Mouse (Mus musculus) left cerebral cortex, postnatal 4 days (tissue): ENCODE measurements around the gene Map2k4. TPM values are rescaled to one million over a fixed set of nuclear protein-coding genes. Genes with fewer than 3 reads are reported as not detected.
A peak's percentile ranks its signal among the peaks of the same experiment; 100 is the strongest.

ENCODE experiments used
- DNase-seq: peaks from one replicate; pipeline ENCODE4 v3.0.0-alpha.2; 2022
- intact Hi-C: fragments of 180-260 bp; cut with DNase I; formaldehyde crosslinking; loops from one replicate; pipeline ENCODE4 v1.15.1; 2025
- total RNA-seq, 2 experiments: library from RNA; stranded (reverse); gene quantifications; 2 replicates each; pipeline ENCODE4 v1.2.3; 2021

Gene Map2k4
- 100 to 1,000 TPM; 147 to 159 TPM for total RNA-seq

GRCm38 (mm10) chr11:65788154-65788553 lies at the start of gene Map2k4:
TSS of gene Map2k4 (minus strand) at chr11:65788297.
- intact Hi-C loops = loop anchor here (10.0 kb wide), 1 partner anchor 93 kb away; no protein-coding TSS in a partner anchor
- peak; percentile 93 for DNase-seq

GRCm38 (mm10) chr11:65824556-65824955 lies 36.5 kb upstream of the Map2k4 start:
- DNase-seq = no peak
- intact Hi-C loops = loop anchor here (5.0 kb wide), 1 partner anchor 703 kb away; the partner anchor contains the start of gene Shisa6

- intact Hi-C loops = loop anchor here (2.0 to 5.0 kb wide), 2 partner anchors 706 to 1200 kb away; partner anchors contain the start of gene Shisa6
These were observed 32.8 kb upstream of the Map2k4 start for GRCm38 (mm10) chr11:65820877-65821276.

GRCm38 (mm10) chr11:65820280-65820679 lies 32.2 kb upstream of the Map2k4 start:
- intact Hi-C loops = loop anchor here (2.0 to 5.0 kb wide), 2 partner anchors 707 to 1201 kb away; partner anchors contain the start of gene Shisa6
- peak; percentile 18 for DNase-seq

More at GRCm38 (mm10) chr11:65820877-65821276, 32.8 kb upstream of the Map2k4 start:
- peak; percentile 82 for DNase-seq

GRCm38 (mm10) chr11:65818193-65818592 lies 30.1 kb upstream of the Map2k4 start:
- intact Hi-C loops = loop anchor here (5.0 kb wide), 1 partner anchor 1054 kb away; no protein-coding TSS in a partner anchor
- DNase-seq = no peak

GRCm38 (mm10) chr11:65816237-65816636 lies 28.1 kb upstream of the Map2k4 start:
- DNase-seq = no peak
- intact Hi-C loops = loop anchor here (5.0 kb wide), 1 partner anchor 1056 kb away; no protein-coding TSS in a partner anchor

GRCm38 (mm10) chr11:65814381-65814780 lies 26.3 kb upstream of the Map2k4 start:
- intact Hi-C loops = no loop called here
- DNase-seq = peak; percentile 41

- intact Hi-C loops = no loop called here
- DNase-seq = no peak
These were observed 24.0 kb upstream of the Map2k4 start for GRCm38 (mm10) chr11:65812088-65812487.

- no peak for DNase-seq
- intact Hi-C loops = no loop called here
These were observed 19.5 kb upstream of the Map2k4 start for GRCm38 (mm10) chr11:65807601-65808000.

GRCm38 (mm10) chr11:65806909-65807504 lies 18.9 kb upstream of the Map2k4 start, which contains the start of gene Zkscan6:
TSS of gene Zkscan6 (plus strand) at chr11:65807175.
- intact Hi-C loops = no loop called here
- peak; percentile 90 for DNase-seq

GRCm38 (mm10) chr11:65806321-65806904 lies 18.3 kb upstream of the Map2k4 start:
- intact Hi-C loops = no loop called here

GRCm38 (mm10) chr11:65801899-65802298 lies 13.8 kb upstream of the Map2k4 start:
- DNase-seq = peak; percentile 72
- intact Hi-C loops = no loop called here

More at GRCm38 (mm10) chr11:65806321-65806904, 18.3 kb upstream of the Map2k4 start:
- DNase-seq = no peak

- no peak for DNase-seq
- intact Hi-C loops = no loop called here
These were observed 7.8 kb upstream of the Map2k4 start for GRCm38 (mm10) chr11:65795896-65796295.

- no peak for DNase-seq
These were observed 6.5 kb upstream of the Map2k4 start for GRCm38 (mm10) chr11:65794428-65795219.

GRCm38 (mm10) chr11:65787421-65788151 lies 511 bp downstream of the Map2k4 start:
- DNase-seq = no peak
- intact Hi-C loops = loop anchor here (10.0 kb wide), 1 partner anchor 93 kb away; no protein-coding TSS in a partner anchor

More at GRCm38 (mm10) chr11:65794428-65795219, 6.5 kb upstream of the Map2k4 start:
- intact Hi-C loops = no loop called here

- intact Hi-C loops = loop anchor here (10.0 kb wide), 1 partner anchor 91 kb away; no protein-coding TSS in a partner anchor
- DNase-seq = no peak
These were observed 1.9 kb downstream of the Map2k4 start for GRCm38 (mm10) chr11:65786160-65786559.

GRCm38 (mm10) chr11:65781596-65781995 lies 6.5 kb downstream of the Map2k4 start:
- intact Hi-C loops = loop anchor here (10.0 kb wide), 1 partner anchor 87 kb away; no protein-coding TSS in a partner anchor
- DNase-seq = no peak

GRCm38 (mm10) chr11:65779578-65779977 lies 8.5 kb downstream of the Map2k4 start:
- intact Hi-C loops = no loop called here
- DNase-seq = no peak

GRCm38 (mm10) chr11:65779066-65779465 lies 9.0 kb downstream of the Map2k4 start:
- intact Hi-C loops = no loop called here

GRCm38 (mm10) chr11:65777810-65778209 lies 10.3 kb downstream of the Map2k4 start:
- no peak for DNase-seq
- intact Hi-C loops = no loop called here

More at GRCm38 (mm10) chr11:65779066-65779465, 9.0 kb downstream of the Map2k4 start:
- DNase-seq = no peak
